Mouse (Mus musculus) kidney, postnatal 0 days (tissue): ENCODE measurements around the gene Meltf. TPM values are rescaled to one million over a fixed set of nuclear protein-coding genes. Genes with fewer than 3 reads are reported as not detected.
A peak's percentile ranks its signal among the peaks of the same experiment; 100 is the strongest.

ENCODE experiments used
- ATAC-seq: fragments of 200-750 bp; cut with Nextera tagmentation; replicated peaks from 2 replicates; pipeline ENCODE4 v1.8.0; 2017; ENCODE audit warnings: low read depth, moderate number of reproducible peaks, moderate TSS enrichment, moderate library complexity; ENCODE audit not compliant: low FRiP score
- DNase-seq: peaks from one replicate; pipeline ENCODE4 v3.0.0-alpha.2; 2016; ENCODE audit warnings: low spot score
- H3K27ac ChIP-seq: fragments of 300-500 bp; sonication (generic); 2 replicates; pipeline ENCODE4 v1.5.1; 2014; ENCODE audit warnings: mild to moderate bottlenecking
- H3K27me3 ChIP-seq: fragments of 300-500 bp; sonication (generic); 2 replicates; pipeline ENCODE4 v1.6.1; 2014; ENCODE audit warnings: low read length, mixed read lengths; ENCODE audit not compliant: insufficient read depth
- H3K36me3 ChIP-seq: fragments of 300-500 bp; sonication (generic); 2 replicates; pipeline ENCODE4 v1.6.1; 2014; ENCODE audit warnings: low read length, mixed read lengths; ENCODE audit not compliant: insufficient read depth
- H3K4me1 ChIP-seq: fragments of 300-500 bp; sonication (generic); replicated peaks from 2 replicates; pipeline ENCODE4 v1.6.1; 2014; ENCODE audit warnings: antibody characterized with exemption, low read length, mixed read lengths; ENCODE audit not compliant: insufficient read depth
- H3K4me2 ChIP-seq: fragments of 300-500 bp; sonication (generic); 2 replicates; pipeline ENCODE4 v1.6.1; 2014; ENCODE audit warnings: mild to moderate bottlenecking, low read length, moderate library complexity, mixed read lengths
- H3K4me3 ChIP-seq: fragments of 300-500 bp; sonication (generic); replicated peaks from 2 replicates; pipeline ENCODE4 v1.5.1; 2014; ENCODE audit warnings: low read depth, low read length
- H3K9ac ChIP-seq: fragments of 300-500 bp; sonication (generic); 2 replicates; pipeline ENCODE4 v1.6.1; 2014; ENCODE audit warnings: low read depth, low read length
- H3K9me3 ChIP-seq: fragments of 300-500 bp; sonication (generic); replicated peaks from 2 replicates; pipeline ENCODE4 v1.6.1; 2016; ENCODE audit warnings: low read length, inconsistent platforms, mixed read lengths
- CTCF ChIP-seq: IDR thresholded peaks from 2 replicates; pipeline ENCODE4 v1.5.1; 2016; ENCODE audit warnings: antibody characterized with exemption, low read depth, mild to moderate bottlenecking, moderate library complexity
- WGBS: fragments of 180-500 bp; shearing (Covaris S2); extraction: QIAGEN DNeasy Blood & Tissue Kit; methylation state at CpG from one replicate; pipeline ENCODE4 v1.1.7; 2014; 5-methylcytosine and 5-hydroxymethylcytosine counted together
- polyA plus RNA-seq: library from polyadenylated mRNA; unstranded; fragments of >200 nt; fragmentation: Nextera tagmentation; extraction: Ambion mirVana; gene quantifications from 2 replicates; pipeline ENCODE4 v1.2.1, GENCODE M21; 2015

Meltf gene
- polyA plus RNA-seq, 1 experiment from 2014 or later: 1.0 TPM

DNA sequence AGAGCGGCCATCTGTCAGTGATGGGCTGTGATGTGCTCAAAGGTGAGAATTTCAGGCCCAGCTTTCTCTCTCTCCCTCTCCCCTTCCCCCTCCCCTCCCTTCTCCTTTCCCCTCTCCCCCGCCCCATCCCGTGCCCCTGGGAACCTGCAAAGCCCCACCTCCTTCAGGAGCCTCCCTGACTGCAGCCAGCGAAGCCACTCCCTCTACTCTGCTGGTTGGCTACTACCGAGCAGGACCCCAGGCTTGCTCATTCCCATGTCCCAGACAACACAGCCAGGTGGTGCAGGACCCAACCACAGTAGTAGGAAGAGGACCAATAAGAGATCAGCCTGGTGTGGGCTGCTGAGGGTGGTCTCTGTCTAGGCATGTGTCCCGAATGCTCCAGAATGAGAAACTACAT lies 5.3 kb downstream of the Meltf start:
- ATAC-seq: peak; percentile 51; the same call in 1 of the 2 replicates
- peaks cover 11% of the 10 kb centered on the region for H3K4me1 ChIP-seq
- 15% methylated on average over 5 of the region's 6 CpGs for WGBS
- peak overlapping the region; percentile 11; the same call in 1 of the 2 replicates for H3K4me2 ChIP-seq
- TF ChIP-seq CTCF: no peak
- no peaks in the 10 kb centered on the region for H3K27me3 ChIP-seq
- no peaks in the 10 kb centered on the region for H3K36me3 ChIP-seq
- DNase-seq: no peak
- H3K27ac ChIP-seq: no peak overlapping the region
- no peak overlapping the region for H3K4me3 ChIP-seq
- H3K9ac ChIP-seq: no peak overlapping the region
- H3K9me3 ChIP-seq: no peaks in the 10 kb centered on the region

DNA sequence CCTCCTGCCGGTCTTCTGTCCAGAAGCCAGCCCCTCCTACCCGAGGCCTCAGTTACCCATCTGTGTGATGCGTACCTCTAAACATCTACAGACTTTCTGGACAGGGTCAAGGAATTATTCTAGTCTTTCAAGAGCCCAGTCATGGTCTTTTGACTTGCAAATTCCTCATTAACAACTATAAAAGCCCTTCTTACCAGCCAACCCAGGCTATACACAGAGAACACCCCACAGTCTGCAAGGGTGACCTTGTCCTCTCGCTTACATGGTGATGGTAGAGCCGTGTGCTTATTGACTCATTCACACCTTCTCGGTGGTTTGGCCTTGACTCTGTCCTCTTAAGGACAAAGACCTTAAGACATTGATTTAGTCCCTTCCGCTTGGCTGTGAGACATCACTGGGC lies 12.3 kb downstream of the Meltf start:
- ATAC-seq (no peak), DNase-seq (no peak)
- Histone ChIP-seq H3K9me3 (no peaks in the 10 kb centered on the region), H3K27me3 (no peaks in the 10 kb centered on the region), H3K4me3 (no peak overlapping the region), H3K9ac (no peak overlapping the region), H3K27ac (no peak overlapping the region), H3K4me2 (no peak overlapping the region), H3K4me1 (no peaks in the 10 kb centered on the region), H3K36me3 (no peaks in the 10 kb centered on the region)
- 78% methylated on average over 7 of the region's 7 CpGs for WGBS
- TF ChIP-seq CTCF: no peak

- ATAC-seq: no peak
- Histone ChIP-seq H3K9me3 (no peaks in the 10 kb centered on the region), H3K4me3 (no peak overlapping the region), H3K4me1 (0 out of 2 replicates have a peak, but pooled peaks cover 2% of the 10 kb centered on the region), H3K9ac (no peak overlapping the region), H3K36me3 (no peaks in the 10 kb centered on the region), H3K27ac (no peak overlapping the region), H3K4me2 (no peak overlapping the region), H3K27me3 (no peaks in the 10 kb centered on the region)
- DNase-seq: no peak
- WGBS: 63% methylated on average over 5 of the region's 5 CpGs
- TF ChIP-seq CTCF: no peak
Observed at GRCm38 (mm10) chr16:31893396-31894141, 15.0 kb downstream of the Meltf start.

GRCm38 (mm10) chr16:31896971-31897774 lies 18.6 kb downstream of the Meltf start:
- Histone ChIP-seq H3K27ac (no peak overlapping the region), H3K4me3 (no peak overlapping the region), H3K27me3 (no peaks in the 10 kb centered on the region), H3K36me3 (no peaks in the 10 kb centered on the region), H3K4me1 (0 out of 2 replicates have a peak, but pooled peaks cover 2% of the 10 kb centered on the region), H3K9ac (peak overlapping the region; percentile 42; the same call in 1 of the 2 replicates), H3K4me2 (peak overlapping the region; percentile 46), H3K9me3 (no peaks in the 10 kb centered on the region; the same call in 1 of the 2 replicates)
- 16% methylated on average over 29 of the region's 29 CpGs for WGBS
- peak; percentile 55 for TF ChIP-seq CTCF
- DNase-seq (peak; percentile 78), ATAC-seq (peak; percentile 82)

DNA sequence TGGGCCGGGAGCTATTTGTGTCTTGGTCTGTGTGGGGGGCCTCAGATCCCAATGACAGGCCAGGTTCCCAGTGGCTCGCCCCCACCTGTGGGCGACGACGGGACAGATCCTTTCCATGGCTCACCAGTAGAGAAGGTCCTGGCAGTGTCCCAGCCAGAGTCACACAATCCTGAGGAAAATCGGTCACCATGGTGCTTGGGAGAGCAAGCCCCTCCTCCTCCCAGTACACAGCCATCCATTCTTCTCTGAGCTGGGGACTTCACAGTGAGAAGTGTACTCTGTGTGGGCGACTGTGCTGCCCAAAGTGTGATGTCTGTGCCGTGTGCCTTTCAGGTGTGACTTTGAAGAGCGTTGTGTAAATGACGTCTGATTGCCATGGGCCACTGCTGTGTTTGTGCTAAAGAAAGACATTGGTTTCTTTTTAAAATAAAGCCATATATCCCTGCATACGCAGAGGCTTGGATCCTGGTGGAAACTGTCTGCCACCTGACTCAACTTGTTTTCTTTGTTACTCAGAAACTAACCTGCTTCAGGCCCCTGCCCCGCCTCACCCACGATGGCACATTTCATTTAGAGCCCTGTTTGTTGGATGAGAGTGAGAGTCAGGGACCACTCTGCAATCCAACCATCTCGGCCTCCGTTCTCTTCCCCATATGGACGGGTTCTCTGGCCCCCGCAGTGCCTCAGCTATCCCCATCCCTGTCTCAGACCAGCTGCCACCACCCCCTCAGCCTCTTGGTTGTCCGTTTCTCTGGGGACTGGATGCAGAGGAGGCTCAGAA lies 20.1 kb downstream of the Meltf start:
- DNase-seq: no peak
- no peak for ATAC-seq

DNA sequence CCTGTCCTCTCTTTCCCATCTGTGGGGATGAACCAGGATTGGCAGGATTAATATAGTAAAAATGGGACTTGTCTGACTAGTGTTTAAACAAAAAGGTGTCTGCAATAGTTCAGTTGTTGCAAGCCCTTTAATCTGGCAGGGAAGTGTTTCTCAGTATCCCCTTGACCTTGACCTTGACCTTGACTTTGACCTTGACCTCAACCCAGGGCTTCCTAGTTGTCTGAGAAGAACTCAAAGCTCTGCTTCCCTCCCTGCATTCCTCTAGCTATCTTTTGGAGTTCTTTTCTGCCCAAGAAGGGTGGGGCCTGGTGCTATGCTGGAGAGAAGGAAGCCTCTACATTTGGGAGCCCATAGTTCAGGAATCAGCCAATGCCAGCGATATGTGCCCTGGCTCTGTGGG lies 23.3 kb downstream of the Meltf start:
- DNase-seq (no peak), ATAC-seq (no peak)
- Histone ChIP-seq H3K4me1 (0 out of 2 replicates have a peak, but pooled peaks cover 2% of the 10 kb centered on the region), H3K4me2 (no peak overlapping the region), H3K4me3 (no peak overlapping the region), H3K9me3 (no peaks in the 10 kb centered on the region; the same call in 1 of the 2 replicates), H3K36me3 (no peaks in the 10 kb centered on the region), H3K27me3 (no peaks in the 10 kb centered on the region), H3K27ac (no peak overlapping the region), H3K9ac (no peak overlapping the region)
- TF ChIP-seq CTCF: no peak
- 85% methylated on average over 1 of the region's 1 CpGs for WGBS

More for the DNA sequence above, 20.1 kb downstream of the Meltf start:
- no peaks in the 10 kb centered on the region for H3K36me3 ChIP-seq
- H3K4me2 ChIP-seq: no peak overlapping the region
- H3K9ac ChIP-seq: no peak overlapping the region
- no peak for TF ChIP-seq CTCF
- WGBS: 77% methylated on average over 18 of the region's 18 CpGs
- no peak overlapping the region for H3K4me3 ChIP-seq
- 0 out of 2 replicates have a peak, but pooled peaks cover 2% of the 10 kb centered on the region for H3K4me1 ChIP-seq
- no peaks in the 10 kb centered on the region; the same call in 1 of the 2 replicates for H3K9me3 ChIP-seq
- H3K27me3 ChIP-seq: no peaks in the 10 kb centered on the region
- no peak overlapping the region for H3K27ac ChIP-seq
